In genomic region chr6:135418223-135418824, GRCm38 (mm10) we compare ENCODE assay signal across 19 mouse cellular contexts. TPM values are rescaled to one million over a fixed set of nuclear protein-coding genes. Genes with fewer than 3 reads are reported as not detected.
A peak's percentile ranks its signal among the peaks of the same experiment; 100 is the strongest.
DNase-seq lines count a peak whose midpoint lies in the region; ATAC-seq and TF ChIP-seq lines count a peak whose summit lies in the region.
"Had no signal": no experiment of that assay in that cellular context is flagged by ENCODE, and none has a peak within 500 bp of the region (broad histone marks: within the 10 kb centered on the region; RNA-seq: fewer than 3 reads in every experiment).

No protein-coding gene starts in this region.

- H3K4me3 ChIP-seq in spleen, adult 2 months (ENCODE audit: extremely low read depth, insufficient read depth, insufficient read length): no peak overlapping the region
- no peak overlapping the region for H3K4me3 ChIP-seq in forebrain, embryonic 12.5 days (replicated peaks)
- H3K4me3 ChIP-seq: embryonic facial prominence, embryonic 13.5 days; forebrain, embryonic 15.5 days; gastrocnemius, adult 2 months; limb, embryonic 10.5 days; neural tube, embryonic 12.5 days had no signal

- no peak for TF ChIP-seq POLR2A in spleen, adult 2 months (IDR thresholded peaks at IDR 0.05; ENCODE audit: low read depth, low read length)

- no peaks in the 10 kb centered on the region for H3K27me3 ChIP-seq in spleen, adult 2 months (ENCODE audit: control insufficient read depth, insufficient read depth, low read length)
- H3K27me3 ChIP-seq in forebrain, embryonic 12.5 days: no peaks in the 10 kb centered on the region
- H3K27me3 ChIP-seq: embryonic facial prominence, embryonic 13.5 days; forebrain, embryonic 15.5 days; neural tube, embryonic 12.5 days had no signal

- no peak overlapping the region for H3K4me2 ChIP-seq in forebrain, embryonic 12.5 days
- H3K4me2 ChIP-seq: embryonic facial prominence, embryonic 13.5 days; forebrain, embryonic 15.5 days; neural tube, embryonic 12.5 days had no signal

- peak in 1 of 2 experiments; percentile 28 for DNase-seq in spleen, adult 2 months (ENCODE audit: low read depth in 1 of 2, low spot score in 2 of 2)
- DNase-seq in spleen, postnatal 10 days (ENCODE audit: low spot score in 2 of 2): no peak
- peak; percentile 72 for DNase-seq in thymus, postnatal 0 days (ENCODE audit: low spot score)
- DNase-seq in lung, adult 18-20 months: no peak
- no peak for DNase-seq in layer of hippocampus, postnatal 25 days (ENCODE audit: extremely low spot score in 1 of 2, low spot score in 1 of 2)
- DNase-seq in left cerebral cortex, adult 8-10 months (ENCODE audit: low spot score in 2 of 2): no peak
- DNase-seq: adrenal gland, adult 8-10 months; gastrocnemius, adult 2 months; heart, adult 11 months; kidney, adult 11 months had no signal

- no peak for TF ChIP-seq CTCF in spleen, adult 2 months (IDR thresholded peaks at IDR 0.05; ENCODE audit: extremely low read depth, insufficient read depth, insufficient read length, insufficient replicate concordance)

- no peaks in the 10 kb centered on the region; the same call in 1 of the 2 replicates for H3K4me1 ChIP-seq in spleen, adult 2 months (ENCODE audit: control insufficient read depth, insufficient read depth, insufficient read length)
- no peaks in the 10 kb centered on the region for H3K4me1 ChIP-seq in forebrain, embryonic 12.5 days
- H3K4me1 ChIP-seq: embryonic facial prominence, embryonic 13.5 days; forebrain, embryonic 15.5 days; limb, embryonic 10.5 days; neural tube, embryonic 12.5 days had no signal

- no peak overlapping the region for H3K9ac ChIP-seq in forebrain, embryonic 12.5 days
- H3K9ac ChIP-seq: embryonic facial prominence, embryonic 13.5 days; forebrain, embryonic 15.5 days; liver, postnatal 0 days; neural tube, embryonic 12.5 days had no signal

- H3K27ac ChIP-seq in spleen, adult 2 months (ENCODE audit: insufficient read depth, low read length): peak overlapping the region; percentile 62
- no peak overlapping the region for H3K27ac ChIP-seq in forebrain, embryonic 12.5 days
- H3K27ac ChIP-seq: embryonic facial prominence, embryonic 13.5 days; forebrain, embryonic 15.5 days; gastrocnemius, adult 2 months; kidney, postnatal 0 days; limb, embryonic 10.5 days; neural tube, embryonic 12.5 days had no signal

- 9% methylated on average over 8 of the region's 8 CpGs for WGBS in spleen, adult 2 months
- WGBS in forebrain, embryonic 12.5 days: 90% methylated on average over 8 of the region's 8 CpGs

- ATAC-seq in inflammation-experienced regulatory T-cells, adult 6 months: peak; percentile 78
- ATAC-seq in forebrain, embryonic 12.5 days (ENCODE audit: low FRiP score): no peak
- ATAC-seq: hindbrain, embryonic 16.5 days; liver, postnatal 0 days had no signal

- H3K9me3 ChIP-seq in forebrain, embryonic 12.5 days: no peaks in the 10 kb centered on the region
- H3K9me3 ChIP-seq: forebrain, embryonic 15.5 days; limb, embryonic 10.5 days; neural tube, embryonic 12.5 days had no signal

- H3K36me3 ChIP-seq in spleen, adult 2 months (ENCODE audit: control insufficient read depth, insufficient read depth, low read length): no peaks in the 10 kb centered on the region
- no peaks in the 10 kb centered on the region for H3K36me3 ChIP-seq in forebrain, embryonic 12.5 days (replicated peaks)
- H3K36me3 ChIP-seq: embryonic facial prominence, embryonic 13.5 days; forebrain, embryonic 15.5 days; limb, embryonic 10.5 days; neural tube, embryonic 12.5 days had no signal

RNA-seq across cellular contexts. Expression of gene Emp1, which starts 56.0 kb away (rescaled TPM):
- 10.5 and 18.1 TPM in 2 replicates for polyA plus RNA-seq in spleen, adult 2 months (2012; rRNA removed)
- 10 to 100 TPM in 2 of 3 experiments, 1 to 10 TPM in 1; 7.0 to 16.4 (median 12.2) TPM for polyA plus RNA-seq in inflammation-experienced regulatory T-cells, adult 6 months (2017; shearing (Covaris generic))
- 10.4 and 12.8 TPM in 2 replicates for polyA plus RNA-seq in thymus, postnatal 0 days (2015; fragmentation: Nextera tagmentation; extraction: Ambion mirVana)
- 1 to 10 TPM; 2.4 to 2.5 TPM for total RNA-seq in layer of hippocampus, postnatal 25 days (2021)
- total RNA-seq in left cerebral cortex, adult 8-10 months (2022): 1 to 10 TPM; 1.6 to 1.9 (median 1.7) TPM
- 6.7 and 7.9 TPM in 2 replicates for polyA plus RNA-seq in forebrain, embryonic 12.5 days (2016; fragmentation: Nextera tagmentation; extraction: Ambion mirVana)
